Mouse (Mus musculus): ENCODE measurements at regions not wholly inside any gene's neighbourhood (a gene's known extent, or its start where the extent isn't known, plus 50 kb on each side); places are given as distances from the start of the nearest gene placed in this dataset.
"Not testable (repeated sequence)": the region's sequence is repeated elsewhere in the genome, so short reads cannot be mapped to it uniquely, and the experiment has no call there.

GRCm38 (mm10) chr13:50906431-50906830 is 194.2 kb upstream of the Spin1 start:
- DNase-seq, result not testable (repeated sequence)

DNA sequence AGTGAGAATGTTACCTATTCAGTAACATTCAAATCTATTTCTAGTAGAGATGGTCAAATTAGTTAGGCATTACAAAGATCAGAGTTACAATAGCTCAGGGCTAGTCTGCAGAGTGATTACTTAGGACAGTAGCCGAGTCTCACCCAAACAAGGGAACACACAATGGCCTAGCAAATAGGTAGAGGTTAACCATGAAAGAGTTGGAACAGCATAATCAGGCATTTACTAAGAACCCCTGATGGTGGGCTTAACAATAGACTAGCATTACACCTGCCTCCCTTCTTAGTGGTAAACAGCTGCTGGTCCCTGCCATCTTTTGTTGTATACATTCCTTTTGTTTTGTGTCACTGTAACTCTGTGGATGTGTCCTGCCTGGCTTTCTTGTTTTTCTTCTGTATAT is 193.8 kb upstream of the Spin1 start:
- DNase-seq, result no peak

GRCm38 (mm10) chr13:50912776-50913175 is 187.9 kb upstream of the Spin1 start:
- not testable (repeated sequence) for DNase-seq

DNA sequence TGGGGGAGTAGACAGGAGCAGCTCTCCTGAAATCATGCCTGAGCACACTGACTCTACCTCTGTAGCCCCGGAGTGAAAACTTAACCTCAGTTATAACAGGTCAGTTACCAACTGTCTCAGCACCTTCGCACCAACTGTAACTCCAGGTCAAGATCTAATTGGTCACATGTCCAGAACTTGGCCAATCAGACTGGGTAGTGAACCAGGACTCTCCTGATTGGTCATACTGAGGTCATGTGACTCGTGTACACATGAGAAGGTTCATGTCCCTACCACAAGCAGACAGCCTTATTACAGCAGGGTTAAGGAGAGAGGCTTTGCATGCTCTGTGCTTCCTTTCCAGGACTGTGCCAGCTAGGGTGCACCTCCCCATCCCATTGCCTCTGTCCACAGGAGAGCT is 166.7 kb upstream of the Spin1 start:
- DNase-seq, result not testable (repeated sequence)

DNA sequence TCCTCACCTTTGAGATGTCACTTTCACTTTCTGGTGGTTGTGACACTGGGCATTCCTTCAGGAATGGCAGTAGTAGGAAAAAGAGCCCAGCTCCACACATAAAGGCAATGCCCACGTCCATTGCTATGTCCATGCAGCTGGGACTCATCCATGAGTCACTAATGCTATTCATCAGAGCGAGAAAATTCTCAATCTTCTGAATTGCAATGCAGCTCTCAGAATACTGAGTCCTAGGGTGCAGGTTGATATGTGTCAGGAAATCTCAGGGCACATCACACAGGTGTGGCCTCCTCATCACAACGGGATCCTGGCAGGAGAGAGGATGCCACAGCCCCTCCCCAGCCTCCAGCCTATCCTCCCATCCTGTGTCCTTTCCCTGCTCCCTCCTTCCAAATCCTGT is 158.1 kb upstream of the Spin1 start:
- DNase-seq, result no peak

DNA sequence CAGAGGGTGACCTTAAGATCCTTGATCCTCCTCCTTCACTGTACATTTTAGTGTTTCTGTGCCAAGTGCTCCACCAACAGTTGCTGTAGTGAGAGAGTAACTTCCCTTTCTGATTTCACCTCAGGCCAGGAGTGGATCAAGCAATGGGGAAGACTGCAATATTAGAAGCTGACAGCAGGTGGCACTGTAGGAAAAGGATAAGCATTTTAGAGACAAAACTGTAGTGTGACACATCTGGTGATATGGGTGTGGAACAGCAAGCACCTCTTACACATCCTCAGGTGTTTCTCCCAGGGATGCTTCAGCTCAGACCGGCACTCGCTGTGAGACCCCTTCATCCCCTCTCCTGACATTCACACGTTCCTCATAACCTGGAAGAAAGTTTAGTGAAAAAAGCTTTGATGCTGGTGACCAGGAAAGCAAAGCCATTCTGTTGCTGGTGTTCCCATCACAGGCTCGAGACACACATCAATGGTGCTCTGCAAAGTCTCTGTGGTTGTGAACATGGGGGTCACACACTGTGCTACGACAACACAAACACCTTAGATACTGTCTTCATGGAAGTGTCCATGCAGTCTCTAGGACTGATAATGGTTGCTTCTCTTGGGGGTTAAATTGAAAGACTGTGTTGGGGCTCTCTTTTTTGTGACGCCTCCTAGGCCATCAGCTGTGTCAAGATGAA is 151.0 kb upstream of the Spin1 start:
- DNase-seq, result peak; percentile 84

- DNase-seq, result no peak
These were observed 146.0 kb upstream of the Spin1 start for GRCm38 (mm10) chr13:50954671-50955070.

- no peak for DNase-seq
These were observed 142.4 kb upstream of the Spin1 start for GRCm38 (mm10) chr13:50958051-50958883.

DNA sequence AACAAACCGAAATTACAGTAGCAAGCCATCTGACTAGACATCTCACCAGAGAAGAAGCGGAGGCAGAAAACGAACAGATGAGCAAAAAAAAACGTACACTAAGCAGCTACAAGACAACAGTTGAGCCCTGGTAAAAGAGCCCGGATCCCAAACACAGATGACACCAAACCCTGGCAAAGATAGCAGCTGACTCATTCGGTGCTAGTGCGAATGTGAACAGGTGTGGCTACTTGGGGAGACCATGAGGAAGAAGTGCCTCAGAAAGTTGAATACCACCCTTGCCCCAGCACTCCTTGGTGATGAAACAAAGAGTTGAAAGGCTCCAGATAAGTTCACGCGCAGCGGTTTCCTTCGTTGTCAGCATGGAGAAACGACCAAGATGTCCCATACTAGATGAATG is 139.8 kb upstream of the Spin1 start:
- DNase-seq, result no peak

GRCm38 (mm10) chr13:50964070-50964469 is 136.6 kb upstream of the Spin1 start:
- peak; percentile 17 for DNase-seq

GRCm38 (mm10) chr13:50965041-50965440 is 135.6 kb upstream of the Spin1 start:
- not testable (repeated sequence) for DNase-seq

DNA sequence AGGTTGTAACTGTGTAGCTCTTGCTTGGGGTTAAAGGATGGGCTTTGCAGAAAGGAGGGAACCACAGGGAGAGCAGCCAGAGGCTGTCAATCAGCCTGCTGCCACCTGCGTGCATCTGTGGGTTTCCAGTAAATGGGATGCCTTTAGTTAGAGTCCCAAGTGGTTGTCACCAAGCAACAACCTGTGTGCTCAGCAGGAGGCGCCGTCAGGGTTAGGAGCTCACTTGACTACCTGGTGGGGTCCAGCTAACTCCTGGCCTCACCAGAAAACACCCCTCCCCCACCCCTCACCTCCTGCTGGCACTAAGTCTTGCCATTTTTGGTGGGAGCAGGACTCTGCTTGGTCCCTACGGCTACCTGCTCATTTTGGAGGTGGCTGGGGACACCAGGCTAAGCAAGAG is 135.0 kb upstream of the Spin1 start:
- DNase-seq, result no peak

- DNase-seq, result no peak
These were observed 133.9 kb upstream of the Spin1 start for GRCm38 (mm10) chr13:50966826-50967225.

DNA sequence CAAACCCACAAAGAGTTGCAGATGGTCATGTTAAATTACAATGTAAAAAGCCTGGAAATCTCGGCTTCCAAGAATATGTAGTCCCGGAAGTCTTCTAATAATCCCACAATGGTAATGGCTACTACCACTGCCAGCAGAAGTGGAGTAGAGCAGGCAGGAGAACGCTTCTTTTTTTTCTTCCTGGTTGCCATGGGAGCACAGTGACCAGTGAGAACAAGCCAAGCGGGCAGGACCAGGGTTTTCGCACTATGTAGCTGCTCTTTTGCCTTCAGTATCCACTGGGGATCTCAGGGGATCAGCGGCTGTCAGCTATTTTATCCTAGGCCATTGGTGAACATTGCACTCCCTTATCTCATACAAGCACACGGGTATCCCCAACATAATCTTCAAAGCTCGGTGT is 127.3 kb upstream of the Spin1 start:
- DNase-seq, result no peak

GRCm38 (mm10) chr13:50975306-50975920 is 125.3 kb upstream of the Spin1 start:
- no peak for DNase-seq

GRCm38 (mm10) chr13:50982005-50982404 is 118.7 kb upstream of the Spin1 start:
- no peak for DNase-seq

DNA sequence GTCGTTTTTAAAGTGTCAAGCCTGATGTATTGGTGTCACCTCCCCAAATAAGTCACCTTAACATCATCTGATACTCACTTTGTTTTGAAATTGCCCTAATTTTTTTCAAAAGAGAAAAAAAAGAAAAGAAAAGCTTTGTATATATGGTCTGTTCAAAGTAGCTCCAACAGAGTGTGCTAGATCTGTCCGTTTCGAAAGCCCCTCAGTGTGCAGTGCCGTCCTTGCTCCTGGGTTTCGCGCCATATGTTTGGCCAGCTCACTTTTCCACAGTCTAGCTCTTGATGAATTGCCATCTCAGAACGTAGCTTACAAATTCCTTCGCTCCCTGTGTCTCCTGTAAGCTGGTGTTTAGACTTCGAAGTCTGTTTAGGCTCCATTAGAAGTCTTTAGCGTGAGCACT is 117.7 kb upstream of the Spin1 start:
- no peak for DNase-seq

GRCm38 (mm10) chr13:50991726-50992432 is 108.8 kb upstream of the Spin1 start:
- no peak for DNase-seq

DNA sequence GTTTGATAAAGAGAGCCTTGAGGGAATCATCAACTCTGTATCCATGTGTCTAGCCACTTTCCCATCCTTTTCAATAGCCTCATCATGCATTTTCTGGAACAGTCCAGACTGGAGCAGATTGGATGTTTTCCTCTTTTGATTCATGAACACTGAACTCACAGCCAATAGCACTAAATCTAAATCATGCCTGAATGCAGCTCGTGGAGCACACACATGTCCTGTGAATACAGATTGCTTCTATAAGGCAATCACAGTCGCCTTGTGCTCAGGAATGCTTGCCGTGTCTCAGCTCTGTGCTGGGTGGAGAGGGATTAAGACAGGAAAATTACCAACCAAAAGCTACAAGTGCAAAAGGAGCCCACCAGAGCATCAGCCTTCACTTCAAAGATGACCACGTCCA is 100.9 kb upstream of the Spin1 start:
- DNase-seq, result no peak

- no peak for DNase-seq
These were observed 95.9 kb upstream of the Spin1 start for GRCm38 (mm10) chr13:51004827-51005226.

DNA sequence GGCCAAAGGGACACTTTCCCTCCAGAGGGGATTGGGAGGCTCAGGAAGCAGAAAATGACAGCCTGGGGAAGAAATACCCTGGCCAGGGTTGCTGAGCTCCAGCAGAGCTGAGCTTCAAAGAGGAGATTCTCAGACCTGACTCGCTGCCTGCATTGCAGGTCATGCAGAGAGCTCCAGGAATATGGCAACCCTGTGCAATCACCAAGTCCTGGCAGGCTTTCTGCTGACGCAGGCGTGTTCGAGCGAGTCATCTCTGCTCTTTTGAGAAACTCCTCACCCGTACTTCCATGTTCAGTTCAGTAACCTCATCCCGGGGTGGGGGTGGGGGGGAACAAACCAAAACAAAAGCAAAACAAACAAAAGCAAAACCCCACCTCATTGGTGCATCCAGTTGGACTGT is 89.9 kb upstream of the Spin1 start:
- no peak for DNase-seq

GRCm38 (mm10) chr13:51016209-51016608 is 84.5 kb upstream of the Spin1 start:
- DNase-seq, result no peak

GRCm38 (mm10) chr13:51016956-51017703 is 83.5 kb upstream of the Spin1 start:
- DNase-seq, result no peak

All from right cerebral cortex, postnatal 14 days (tissue).